Mouse (Mus musculus) kidney, postnatal 0 days (tissue): ENCODE results near the gene Neb. TPM values are rescaled to one million over a fixed set of nuclear protein-coding genes. Genes with fewer than 3 reads are reported as not detected.

ENCODE experiments used
- ATAC-seq: fragments of 200-750 bp; cut with Nextera tagmentation; replicated peaks from 2 replicates; pipeline ENCODE4 v1.8.0; 2017; ENCODE audit warnings: low read depth, moderate number of reproducible peaks, moderate TSS enrichment, moderate library complexity; ENCODE audit not compliant: low FRiP score
- DNase-seq: peaks from one replicate; pipeline ENCODE4 v3.0.0-alpha.2; 2016; ENCODE audit warnings: low spot score
- H3K27ac ChIP-seq: fragments of 300-500 bp; sonication (generic); 2 replicates; pipeline ENCODE4 v1.5.1; 2014; ENCODE audit warnings: mild to moderate bottlenecking
- H3K27me3 ChIP-seq: fragments of 300-500 bp; sonication (generic); 2 replicates; pipeline ENCODE4 v1.6.1; 2014; ENCODE audit warnings: low read length, mixed read lengths; ENCODE audit not compliant: insufficient read depth
- H3K36me3 ChIP-seq: fragments of 300-500 bp; sonication (generic); 2 replicates; pipeline ENCODE4 v1.6.1; 2014; ENCODE audit warnings: low read length, mixed read lengths; ENCODE audit not compliant: insufficient read depth
- H3K4me1 ChIP-seq: fragments of 300-500 bp; sonication (generic); replicated peaks from 2 replicates; pipeline ENCODE4 v1.6.1; 2014; ENCODE audit warnings: antibody characterized with exemption, low read length, mixed read lengths; ENCODE audit not compliant: insufficient read depth
- H3K4me2 ChIP-seq: fragments of 300-500 bp; sonication (generic); 2 replicates; pipeline ENCODE4 v1.6.1; 2014; ENCODE audit warnings: mild to moderate bottlenecking, low read length, moderate library complexity, mixed read lengths
- H3K4me3 ChIP-seq: fragments of 300-500 bp; sonication (generic); replicated peaks from 2 replicates; pipeline ENCODE4 v1.5.1; 2014; ENCODE audit warnings: low read depth, low read length
- H3K9ac ChIP-seq: fragments of 300-500 bp; sonication (generic); 2 replicates; pipeline ENCODE4 v1.6.1; 2014; ENCODE audit warnings: low read depth, low read length
- H3K9me3 ChIP-seq: fragments of 300-500 bp; sonication (generic); replicated peaks from 2 replicates; pipeline ENCODE4 v1.6.1; 2016; ENCODE audit warnings: low read length, inconsistent platforms, mixed read lengths
- CTCF ChIP-seq: IDR thresholded peaks from 2 replicates; pipeline ENCODE4 v1.5.1; 2016; ENCODE audit warnings: antibody characterized with exemption, low read depth, mild to moderate bottlenecking, moderate library complexity
- WGBS: fragments of 180-500 bp; shearing (Covaris S2); extraction: QIAGEN DNeasy Blood & Tissue Kit; methylation state at CpG from one replicate; pipeline ENCODE4 v1.1.7; 2014; 5-methylcytosine and 5-hydroxymethylcytosine counted together
- polyA plus RNA-seq: library from polyadenylated mRNA; unstranded; fragments of >200 nt; fragmentation: Nextera tagmentation; extraction: Ambion mirVana; gene quantifications from 2 replicates; pipeline ENCODE4 v1.2.1, GENCODE M21; 2015

Neb gene
- polyA plus RNA-seq, 1 experiment from 2014 or later = 0.75 TPM

DNA sequence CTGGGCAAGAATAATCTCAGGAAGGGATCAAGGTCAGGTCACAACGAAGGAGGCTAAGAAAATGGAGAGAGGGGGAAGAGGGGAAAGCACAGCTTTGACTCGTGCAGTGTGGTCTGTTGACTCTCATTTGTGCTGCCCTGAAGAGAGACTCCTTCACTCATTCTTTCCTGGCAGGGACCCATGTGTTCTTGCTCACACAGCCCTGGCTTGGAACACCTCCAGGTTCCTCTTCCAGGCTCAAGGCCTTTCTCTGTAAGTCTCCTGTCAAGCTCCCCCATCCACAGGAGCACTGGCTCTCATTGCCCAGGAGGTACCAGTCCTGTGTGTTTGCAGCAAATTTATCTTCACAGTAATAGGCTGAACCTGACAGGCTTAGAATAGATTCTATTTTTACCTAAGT is 7.2 kb downstream of the Neb start:
- ATAC-seq = no peak
- no peaks in the 10 kb centered on the region for H3K27me3 ChIP-seq
- H3K9me3 ChIP-seq = no peaks in the 10 kb centered on the region
- WGBS = 27% methylated on average over 2 of the region's 2 CpGs
- H3K9ac ChIP-seq = no peak overlapping the region
- H3K4me3 ChIP-seq = no peak overlapping the region
- no peaks in the 10 kb centered on the region for H3K4me1 ChIP-seq
- TF ChIP-seq CTCF = no peak
- no peak overlapping the region for H3K27ac ChIP-seq
- H3K36me3 ChIP-seq = no peaks in the 10 kb centered on the region
- no peak for DNase-seq
- H3K4me2 ChIP-seq = no peak overlapping the region

DNA sequence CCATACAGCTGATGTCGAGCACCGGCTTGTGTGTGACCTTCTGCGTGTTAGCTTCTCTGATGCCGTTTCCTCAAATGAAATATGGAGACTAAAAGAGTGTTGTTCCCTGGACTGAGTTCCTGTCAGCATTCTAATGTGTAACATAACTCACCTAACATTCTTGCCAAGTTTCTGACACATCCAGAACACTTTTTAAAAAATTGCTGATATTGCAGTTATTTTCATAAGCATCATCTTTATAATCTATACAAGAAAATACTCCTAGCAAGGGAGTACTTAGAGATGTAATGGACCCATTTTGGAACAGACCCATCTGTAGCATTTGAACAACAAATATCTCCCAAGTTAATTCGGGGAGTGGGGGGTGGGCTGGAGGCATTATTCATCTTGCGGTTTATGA is 8.7 kb downstream of the Neb start:
- 63% methylated on average over 6 of the region's 6 CpGs for WGBS
- DNase-seq (peak; percentile 31), ATAC-seq (no peak)
- Histone ChIP-seq H3K4me3 (no peak overlapping the region), H3K36me3 (no peaks in the 10 kb centered on the region), H3K4me1 (no peaks in the 10 kb centered on the region), H3K9ac (no peak overlapping the region), H3K9me3 (no peaks in the 10 kb centered on the region), H3K27ac (no peak overlapping the region), H3K4me2 (no peak overlapping the region), H3K27me3 (no peaks in the 10 kb centered on the region)
- TF ChIP-seq CTCF = no peak

DNA sequence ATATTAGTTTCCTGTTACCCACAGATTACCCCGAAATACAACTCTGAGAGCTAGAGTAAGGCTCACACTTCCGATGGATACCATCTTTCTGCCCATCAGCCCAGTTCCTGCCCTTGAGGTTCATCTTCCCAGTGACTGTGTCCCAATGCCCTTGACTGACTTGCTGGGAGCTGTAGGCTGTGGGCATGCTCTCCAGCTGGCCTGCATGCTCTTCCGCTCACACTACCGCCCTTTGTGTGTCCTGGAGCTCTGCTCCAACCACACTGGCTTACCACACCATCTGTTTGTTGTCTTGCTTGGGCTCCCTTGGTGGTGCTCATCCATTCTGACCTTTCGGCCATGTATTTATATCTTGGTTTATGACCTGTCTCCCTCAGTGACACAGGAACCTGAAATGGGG is 10.6 kb downstream of the Neb start:
- H3K4me3 ChIP-seq = no peak overlapping the region
- H3K9ac ChIP-seq = no peak overlapping the region
- WGBS = 74% methylated on average over 5 of the region's 5 CpGs
- H3K4me1 ChIP-seq = no peaks in the 10 kb centered on the region
- H3K27ac ChIP-seq = no peak overlapping the region
- H3K9me3 ChIP-seq = no peaks in the 10 kb centered on the region
- no peaks in the 10 kb centered on the region for H3K36me3 ChIP-seq
- no peaks in the 10 kb centered on the region for H3K27me3 ChIP-seq
- H3K4me2 ChIP-seq = no peak overlapping the region
- DNase-seq (no peak), ATAC-seq (0 out of 2 replicates have a peak, but pooled peaks have one; percentile 36)
- no peak for TF ChIP-seq CTCF

GRCm38 (mm10) chr2:52367248-52367647 is 11.0 kb downstream of the Neb start:
- H3K9ac ChIP-seq = no peak overlapping the region
- DNase-seq (no peak), ATAC-seq (no peak)
- no peaks in the 10 kb centered on the region for H3K27me3 ChIP-seq
- no peaks in the 10 kb centered on the region for H3K9me3 ChIP-seq
- H3K27ac ChIP-seq = no peak overlapping the region
- no peak for TF ChIP-seq CTCF
- no peak overlapping the region for H3K4me3 ChIP-seq
- H3K4me2 ChIP-seq = no peak overlapping the region
- H3K36me3 ChIP-seq = no peaks in the 10 kb centered on the region
- WGBS = 69% methylated on average over 13 of the region's 13 CpGs
- H3K4me1 ChIP-seq = no peaks in the 10 kb centered on the region

GRCm38 (mm10) chr2:52361086-52361485 is 17.2 kb downstream of the Neb start:
- Histone ChIP-seq H3K27ac (no peak overlapping the region), H3K4me3 (no peak overlapping the region), H3K4me1 (no peaks in the 10 kb centered on the region), H3K36me3 (no peaks in the 10 kb centered on the region), H3K4me2 (no peak overlapping the region), H3K9ac (no peak overlapping the region), H3K9me3 (no peaks in the 10 kb centered on the region), H3K27me3 (no peaks in the 10 kb centered on the region)
- DNase-seq (no peak), ATAC-seq (no peak)
- 82% methylated on average over 9 of the region's 9 CpGs for WGBS
- no peak for TF ChIP-seq CTCF

- DNase-seq (no peak), ATAC-seq (no peak)
- 84% methylated on average over 1 of the region's 1 CpGs for WGBS
- no peak overlapping the region for H3K4me2 ChIP-seq
- H3K4me3 ChIP-seq = no peak overlapping the region
- H3K27me3 ChIP-seq = no peaks in the 10 kb centered on the region
- H3K9ac ChIP-seq = no peak overlapping the region
- no peak overlapping the region for H3K27ac ChIP-seq
- H3K36me3 ChIP-seq = no peaks in the 10 kb centered on the region
- no peaks in the 10 kb centered on the region for H3K9me3 ChIP-seq
- no peaks in the 10 kb centered on the region for H3K4me1 ChIP-seq
- no peak for TF ChIP-seq CTCF
These were observed 18.6 kb downstream of the Neb start for GRCm38 (mm10) chr2:52359722-52360121.

GRCm38 (mm10) chr2:52358156-52358555 is 20.1 kb downstream of the Neb start:
- no peaks in the 10 kb centered on the region for H3K36me3 ChIP-seq
- no peak overlapping the region for H3K27ac ChIP-seq
- DNase-seq (no peak), ATAC-seq (no peak)
- no peak overlapping the region for H3K9ac ChIP-seq
- no peak for TF ChIP-seq CTCF
- no peaks in the 10 kb centered on the region for H3K9me3 ChIP-seq
- H3K4me1 ChIP-seq = no peaks in the 10 kb centered on the region
- H3K4me2 ChIP-seq = no peak overlapping the region
- no peak overlapping the region for H3K4me3 ChIP-seq
- 63% methylated on average over 5 of the region's 5 CpGs for WGBS
- no peaks in the 10 kb centered on the region for H3K27me3 ChIP-seq
